Mouse (Mus musculus) megakaryocyte, embryonic 14.5 days (primary cell): ENCODE results near the gene Frrs1.

Experiments
- FLI1 ChIP-seq: IDR thresholded peaks from 2 replicates; pipeline ENCODE4 v1.6.1; 2012; ENCODE audit warnings: low read length, inconsistent platforms, mixed read lengths
- GATA1 ChIP-seq: IDR thresholded peaks from 3 replicates; pipeline ENCODE4 v1.6.1; 2012; ENCODE audit warnings: mixed read lengths, low read length, inconsistent platforms, borderline replicate concordance

- TF ChIP-seq GATA1 (no peak), FLI1 (no peak)
Observed at GRCm38 (mm10) chr3:116921535-116921934, 62.3 kb downstream of the Frrs1 start.
